Mouse (Mus musculus) liver, embryonic 12.5 days (tissue): Measurements from ENCODE around the gene Gm20458. TPM values are rescaled to one million over a fixed set of nuclear protein-coding genes. Genes with fewer than 3 reads are reported as not detected.

Experiments
- ATAC-seq: fragments of 200-750 bp; cut with Nextera tagmentation; 2 replicates; pipeline ENCODE4 v1.8.0; 2017; ENCODE audit warnings: moderate number of reproducible peaks, mild to moderate bottlenecking, moderate library complexity
- H3K27ac ChIP-seq: fragments of 300-500 bp; sonication (generic); 2 replicates; pipeline ENCODE4 v1.5.1; 2016; ENCODE audit warnings: mild to moderate bottlenecking
- H3K27me3 ChIP-seq: fragments of 300-500 bp; sonication (generic); replicated peaks from 2 replicates; pipeline ENCODE4 v1.6.1; 2016; ENCODE audit warnings: mild to moderate bottlenecking, moderate library complexity
- H3K36me3 ChIP-seq: fragments of 300-500 bp; sonication (generic); 2 replicates; pipeline ENCODE4 v1.6.1; 2016; ENCODE audit warnings: mild to moderate bottlenecking, moderate library complexity
- H3K4me1 ChIP-seq: fragments of 300-500 bp; sonication (generic); 2 replicates; pipeline ENCODE4 v1.6.1; 2016
- H3K4me2 ChIP-seq: fragments of 300-500 bp; sonication (generic); 2 replicates; pipeline ENCODE4 v1.6.1; 2016; ENCODE audit warnings: mild to moderate bottlenecking, moderate library complexity
- H3K4me3 ChIP-seq: fragments of 300-500 bp; sonication (generic); 2 replicates; pipeline ENCODE4 v1.5.1; 2016; ENCODE audit warnings: mild to moderate bottlenecking, moderate library complexity
- H3K9ac ChIP-seq: fragments of 300-500 bp; sonication (generic); 2 replicates; pipeline ENCODE4 v1.6.1; 2016; ENCODE audit warnings: mild to moderate bottlenecking, moderate library complexity
- H3K9me3 ChIP-seq: fragments of 300-500 bp; sonication (generic); replicated peaks from 2 replicates; pipeline ENCODE4 v1.6.1; 2016; ENCODE audit warnings: mild to moderate bottlenecking, moderate library complexity
- WGBS: fragments of 180-500 bp; shearing (Covaris S2); methylation state at CpG from one replicate; pipeline ENCODE4 v1.1.7; 2016; ENCODE audit not compliant: insufficient replicate concordance; 5-methylcytosine and 5-hydroxymethylcytosine counted together
- polyA plus RNA-seq: library from polyadenylated mRNA; unstranded; fragments of >200 nt; fragmentation: Nextera tagmentation; extraction: Ambion mirVana; gene quantifications from 2 replicates; pipeline ENCODE4 v1.2.1, GENCODE M21; 2016

The Gm20458 gene
- polyA plus RNA-seq, 1 experiment from 2014 or later: 5.2 TPM

GRCm38 (mm10) chr2:164522280-164522679 is 61.5 kb downstream of the Gm20458 start:
- Histone ChIP-seq H3K9me3 (peaks cover 4% of the 10 kb centered on the region; the same call in 1 of the 2 replicates), H3K27ac (no peak overlapping the region), H3K4me1 (peaks cover 8% of the 10 kb centered on the region; the same call in 1 of the 2 replicates), H3K4me2 (0 out of 2 replicates have a peak overlapping the region, but pooled peaks have one; percentile 11), H3K36me3 (no peaks in the 10 kb centered on the region), H3K4me3 (no peak overlapping the region), H3K27me3 (peaks cover 31% of the 10 kb centered on the region), H3K9ac (no peak overlapping the region)
- 16% methylated on average over 8 of the region's 8 CpGs for WGBS
- ATAC-seq: no peak

DNA sequence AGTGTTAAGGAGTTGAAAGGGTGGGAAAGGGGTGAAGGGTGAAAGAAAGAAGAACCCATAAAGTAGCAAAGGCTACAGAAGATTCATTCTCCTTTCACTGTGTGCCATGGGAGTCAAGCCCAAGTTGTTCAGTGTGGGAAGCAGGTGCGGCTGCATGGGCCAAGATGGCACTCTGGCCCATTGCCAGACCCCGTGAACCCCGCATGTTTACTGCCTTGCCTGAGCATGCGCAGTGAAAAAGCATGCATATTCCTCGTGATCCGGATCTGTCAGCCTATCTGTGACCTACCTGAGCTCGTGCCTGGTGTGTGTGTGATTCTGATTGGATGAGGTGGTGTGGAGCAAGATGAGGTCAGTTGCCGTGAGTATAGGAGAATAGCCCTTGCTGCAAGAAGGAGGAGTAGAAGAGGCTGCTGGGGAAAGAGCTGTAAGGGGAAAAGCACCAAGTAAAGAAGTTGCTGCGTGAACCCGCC is 62.6 kb downstream of the Gm20458 start:
- H3K4me3 ChIP-seq: no peak overlapping the region
- peaks cover 8% of the 10 kb centered on the region; the same call in 1 of the 2 replicates for H3K4me1 ChIP-seq
- no peak for ATAC-seq
- peaks cover 4% of the 10 kb centered on the region; the same call in 1 of the 2 replicates for H3K9me3 ChIP-seq
- H3K36me3 ChIP-seq: no peaks in the 10 kb centered on the region
- peaks cover 31% of the 10 kb centered on the region for H3K27me3 ChIP-seq
- H3K9ac ChIP-seq: no peak overlapping the region
- no peak overlapping the region for H3K27ac ChIP-seq
- 57% methylated on average over 10 of the region's 10 CpGs for WGBS
- H3K4me2 ChIP-seq: no peak overlapping the region

GRCm38 (mm10) chr2:164528557-164528956 is 67.8 kb downstream of the Gm20458 start:
- Histone ChIP-seq H3K27me3 (0 out of 2 replicates have a peak, but pooled peaks cover 2% of the 10 kb centered on the region), H3K9me3 (peaks cover 4% of the 10 kb centered on the region; the same call in 1 of the 2 replicates), H3K27ac (no peak overlapping the region), H3K36me3 (no peaks in the 10 kb centered on the region), H3K4me2 (no peak overlapping the region), H3K4me1 (no peaks in the 10 kb centered on the region), H3K9ac (no peak overlapping the region), H3K4me3 (no peak overlapping the region)
- WGBS: 53% methylated on average over 5 of the region's 5 CpGs
- ATAC-seq: no peak

GRCm38 (mm10) chr2:164531169-164531568 is 70.4 kb downstream of the Gm20458 start:
- H3K4me3 ChIP-seq: no peak overlapping the region
- WGBS: 1% methylated on average over 3 of the region's 3 CpGs
- peaks cover 4% of the 10 kb centered on the region; the same call in 1 of the 2 replicates for H3K9me3 ChIP-seq
- no peak overlapping the region for H3K9ac ChIP-seq
- no peak overlapping the region for H3K27ac ChIP-seq
- H3K36me3 ChIP-seq: no peaks in the 10 kb centered on the region
- no peaks in the 10 kb centered on the region for H3K4me1 ChIP-seq
- H3K27me3 ChIP-seq: no peaks in the 10 kb centered on the region
- H3K4me2 ChIP-seq: no peak overlapping the region
- no peak for ATAC-seq

GRCm38 (mm10) chr2:164534315-164534714 is 73.5 kb downstream of the Gm20458 start:
- WGBS: 53% methylated on average over 10 of the region's 10 CpGs
- no peaks in the 10 kb centered on the region for H3K4me1 ChIP-seq

DNA sequence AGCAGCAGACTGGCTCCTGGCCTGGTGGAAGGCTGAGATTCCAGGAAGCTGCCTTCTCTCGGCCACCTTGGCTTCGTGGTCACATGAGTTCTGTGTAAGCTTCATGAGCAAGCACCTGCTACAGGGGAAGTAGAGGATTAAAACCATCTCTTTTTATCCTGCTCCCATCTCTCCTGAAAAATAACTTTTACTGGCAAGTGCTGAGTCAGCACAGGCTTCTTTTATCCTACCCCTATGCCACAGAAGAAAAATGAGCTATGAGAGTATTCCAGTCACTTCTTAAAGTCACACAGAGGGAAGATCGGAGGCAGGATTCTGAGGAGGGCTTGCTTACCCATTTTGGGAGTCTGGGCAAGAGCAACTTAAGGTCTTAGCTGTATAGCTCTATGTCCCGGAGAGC is 76.2 kb downstream of the Gm20458 start:
- no peak overlapping the region for H3K27ac ChIP-seq
- H3K9me3 ChIP-seq: no peaks in the 10 kb centered on the region
- no peak overlapping the region for H3K4me2 ChIP-seq
- H3K27me3 ChIP-seq: peaks cover 5% of the 10 kb centered on the region; the same call in 1 of the 2 replicates
- H3K4me1 ChIP-seq: no peaks in the 10 kb centered on the region
- no peak overlapping the region for H3K9ac ChIP-seq
- no peak for ATAC-seq
- 62% methylated on average over 4 of the region's 4 CpGs for WGBS
- H3K4me3 ChIP-seq: no peak overlapping the region
- H3K36me3 ChIP-seq: no peaks in the 10 kb centered on the region

More at GRCm38 (mm10) chr2:164534315-164534714, 73.5 kb downstream of the Gm20458 start:
- Histone ChIP-seq H3K36me3 (no peaks in the 10 kb centered on the region), H3K9ac (no peak overlapping the region), H3K27ac (no peak overlapping the region), H3K4me2 (no peak overlapping the region), H3K27me3 (no peaks in the 10 kb centered on the region; the same call in 1 of the 2 replicates), H3K4me3 (no peak overlapping the region), H3K9me3 (no peaks in the 10 kb centered on the region)
- no peak for ATAC-seq

Other genes starting within 250 kb of the Gm20458 start
- gene Wfdc15b, start 239.3 kb upstream of the Gm20458 start, polyA plus RNA-seq: 0.30 TPM in 1 of 2 replicates, not detected in the other
- not detected in 2 replicates for gene Svs2, start 222.5 kb upstream of the Gm20458 start, polyA plus RNA-seq
- not detected in 2 replicates for gene Svs3b, start 204.3 kb upstream of the Gm20458 start, polyA plus RNA-seq
- gene Svs4, start 182.5 kb upstream of the Gm20458 start, polyA plus RNA-seq: not detected in 2 replicates
- gene Svs3a, start 171.7 kb upstream of the Gm20458 start, polyA plus RNA-seq: not detected in 2 replicates
- not detected in 2 replicates for gene Svs6, start 144.2 kb upstream of the Gm20458 start, polyA plus RNA-seq
- gene Svs5, start 128.2 kb upstream of the Gm20458 start, polyA plus RNA-seq: not detected in 2 replicates
- gene Slpi, start 71.9 kb upstream of the Gm20458 start, polyA plus RNA-seq: 12.1 and 14.1 TPM in 2 replicates
- not detected in 2 replicates for gene Rbpjl, start 57.8 kb upstream of the Gm20458 start, polyA plus RNA-seq
- 0.28 and 0.41 TPM in 2 replicates for gene Matn4, start 55.8 kb upstream of the Gm20458 start, polyA plus RNA-seq
- gene Sdc4, start 17.1 kb upstream of the Gm20458 start, polyA plus RNA-seq: 31.3 and 31.8 TPM in 2 replicates
- 36.1 and 37.9 TPM in 2 replicates for gene Sys1, start 4.0 kb upstream of the Gm20458 start, polyA plus RNA-seq
- not detected in 2 replicates for gene Trp53tg5, start 12.8 kb downstream of the Gm20458 start, polyA plus RNA-seq
- gene Dbndd2, start 25.1 kb downstream of the Gm20458 start, polyA plus RNA-seq: 0.94 and 1.7 TPM in 2 replicates
- 29.7 and 30.3 TPM in 2 replicates for gene Pigt, start 36.6 kb downstream of the Gm20458 start, polyA plus RNA-seq
- gene Wfdc2, start 101.4 kb downstream of the Gm20458 start, polyA plus RNA-seq: 2.1 and 3.2 TPM in 2 replicates
- not detected in 2 replicates for gene Spint3, start 112.5 kb downstream of the Gm20458 start, polyA plus RNA-seq
- 0.26 TPM in 1 of 2 replicates, not detected in the other for gene Wfdc6a, start 124.5 kb downstream of the Gm20458 start, polyA plus RNA-seq
- gene Eppin, start 132.6 kb downstream of the Gm20458 start, polyA plus RNA-seq: not detected in 2 replicates
- gene Wfdc6b, start 152.6 kb downstream of the Gm20458 start, polyA plus RNA-seq: not detected in 2 replicates
- gene Wfdc8, start 152.7 kb downstream of the Gm20458 start, polyA plus RNA-seq: not detected in 2 replicates
- not detected in 2 replicates for gene Wfdc16, start 177.8 kb downstream of the Gm20458 start, polyA plus RNA-seq
- not detected in 2 replicates for gene Wfdc10, start 195.1 kb downstream of the Gm20458 start, polyA plus RNA-seq
- not detected in 2 replicates for gene Wfdc9, start 195.6 kb downstream of the Gm20458 start, polyA plus RNA-seq
- not detected in 2 replicates for gene Wfdc11, start 213.1 kb downstream of the Gm20458 start, polyA plus RNA-seq
- not detected in 2 replicates for gene Wfdc13, start 224.1 kb downstream of the Gm20458 start, polyA plus RNA-seq
- not detected in 2 replicates for gene Spint4, start 237.5 kb downstream of the Gm20458 start, polyA plus RNA-seq